Mouse (Mus musculus) heart, postnatal 36 days (tissue): ENCODE results near the gene Pidd1. TPM values are rescaled to one million over a fixed set of nuclear protein-coding genes. Genes with fewer than 3 reads are reported as not detected.

Source experiments
- DNase-seq, 2 experiments: peaks; one replicate each; pipeline ENCODE4 v3.0.0; 2021 to 2022
- intact Hi-C: fragments of 180-260 bp; cut with DNase I; formaldehyde crosslinking; loops from one replicate; pipeline ENCODE4 v1.15.1; 2025
- total RNA-seq, 2 experiments: library from RNA; stranded (reverse); gene quantifications; 2 replicates each; pipeline ENCODE4 v1.2.3; 2021

Gene Pidd1
- total RNA-seq, 2 experiments from 2014 or later, result 0.60 to 0.78 TPM

GRCm38 (mm10) chr7:141475011-141475804, 31.4 kb upstream of the Pidd1 start, which contains the start of the genes Polr2l and Tspan4:
Gene Polr2l (minus strand): TSS chr7:141475132.
Gene Tspan4 (plus strand): TSS chr7:141475240.
- intact Hi-C loops, result no loop called here
- peak; percentile 86 to 95 for DNase-seq

- intact Hi-C loops, result no loop called here
- no peak for DNase-seq
Observed at GRCm38 (mm10) chr7:141474160-141474559, 30.3 kb upstream of the Pidd1 start.

GRCm38 (mm10) chr7:141472763-141473162, 28.9 kb upstream of the Pidd1 start:
- DNase-seq, result no peak
- intact Hi-C loops, result no loop called here

- no peak for DNase-seq
- intact Hi-C loops, result no loop called here
Observed at GRCm38 (mm10) chr7:141472226-141472625, 28.4 kb upstream of the Pidd1 start.

- no peak for DNase-seq
- intact Hi-C loops, result no loop called here
Observed at GRCm38 (mm10) chr7:141471236-141471635, 27.4 kb upstream of the Pidd1 start.

GRCm38 (mm10) chr7:141470637-141470944, 26.8 kb upstream of the Pidd1 start:
- DNase-seq, result no peak
- intact Hi-C loops, result no loop called here

- intact Hi-C loops, result loop anchor here (10.0 kb wide), 1 partner anchor 525 kb away; the partner anchor contains the start of gene Pgghg
- peak; percentile 14 to 22 for DNase-seq
Observed at GRCm38 (mm10) chr7:141469901-141470636, 26.2 kb upstream of the Pidd1 start.

- no peak for DNase-seq
- intact Hi-C loops, result loop anchor here (10.0 kb wide), 1 partner anchor 525 kb away; the partner anchor contains the start of gene Pgghg
Observed at GRCm38 (mm10) chr7:141469352-141469751, 25.5 kb upstream of the Pidd1 start.

GRCm38 (mm10) chr7:141468522-141469211, 24.8 kb upstream of the Pidd1 start:
- DNase-seq, result peak; percentile 66 to 71
- intact Hi-C loops, result loop anchor here (10.0 kb wide), 1 partner anchor 524 kb away; the partner anchor contains the start of gene Pgghg

- intact Hi-C loops, result loop anchor here (10.0 kb wide), 1 partner anchor 523 kb away; the partner anchor contains the start of gene Pgghg
Observed at GRCm38 (mm10) chr7:141468164-141468521, 24.3 kb upstream of the Pidd1 start.

GRCm38 (mm10) chr7:141467230-141468030, 23.6 kb upstream of the Pidd1 start, which contains the start of gene Cd151:
Gene Cd151 (plus strand): TSS chr7:141467392.
- DNase-seq, result peak; percentile 90 to 92
- intact Hi-C loops, result loop anchor here (1.0 to 10.0 kb wide), 2 partner anchors 12 to 523 kb away; partner anchors contain the start of genes Pgghg and Pnpla2

More at GRCm38 (mm10) chr7:141468164-141468521, 24.3 kb upstream of the Pidd1 start:
- no peak for DNase-seq

GRCm38 (mm10) chr7:141466607-141467148, 22.9 kb upstream of the Pidd1 start:
- no peak for DNase-seq
- intact Hi-C loops, result loop anchor here (1.0 to 10.0 kb wide), 2 partner anchors 11 to 522 kb away; partner anchors contain the start of genes Pgghg and Pnpla2

GRCm38 (mm10) chr7:141466045-141466394, 22.2 kb upstream of the Pidd1 start:
- intact Hi-C loops, result loop anchor here (10.0 kb wide), 1 partner anchor 521 kb away; the partner anchor contains the start of gene Pgghg
- DNase-seq, result peak; percentile 55 to 57

- DNase-seq, result peak in 1 of 2 experiments; percentile 27
- intact Hi-C loops, result loop anchor here (10.0 kb wide), 1 partner anchor 521 kb away; the partner anchor contains the start of gene Pgghg
Observed at GRCm38 (mm10) chr7:141465388-141466044, 21.7 kb upstream of the Pidd1 start.

GRCm38 (mm10) chr7:141464603-141465201, 20.9 kb upstream of the Pidd1 start:
- peak; percentile 39 to 41 for DNase-seq
- intact Hi-C loops, result loop anchor here (10.0 kb wide), 1 partner anchor 520 kb away; the partner anchor contains the start of gene Pgghg

- intact Hi-C loops, result loop anchor here (10.0 kb wide), 1 partner anchor 519 kb away; the partner anchor contains the start of gene Pgghg
Observed at GRCm38 (mm10) chr7:141463824-141464602, 20.2 kb upstream of the Pidd1 start.

GRCm38 (mm10) chr7:141462333-141462821, 18.6 kb upstream of the Pidd1 start:
- DNase-seq, result peak in 1 of 2 experiments; percentile 46
- intact Hi-C loops, result loop anchor here (10.0 kb wide), 1 partner anchor 518 kb away; the partner anchor contains the start of gene Pgghg

More at GRCm38 (mm10) chr7:141463824-141464602, 20.2 kb upstream of the Pidd1 start:
- peak; percentile 72 to 74 for DNase-seq
